Mouse (Mus musculus) liver, postnatal 0 days (tissue): ENCODE measurements around the gene Mark1.

Source experiments
- CTCF ChIP-seq: sonication (generic); IDR thresholded peaks from 2 replicates; pipeline ENCODE4 v1.5.1; 2016; ENCODE audit warnings: antibody characterized with exemption, low read depth
- EP300 ChIP-seq: IDR thresholded peaks from 2 replicates; pipeline ENCODE4 v1.6.1; 2016; ENCODE audit warnings: antibody characterized with exemption, low read depth, mild to moderate bottlenecking

DNA sequence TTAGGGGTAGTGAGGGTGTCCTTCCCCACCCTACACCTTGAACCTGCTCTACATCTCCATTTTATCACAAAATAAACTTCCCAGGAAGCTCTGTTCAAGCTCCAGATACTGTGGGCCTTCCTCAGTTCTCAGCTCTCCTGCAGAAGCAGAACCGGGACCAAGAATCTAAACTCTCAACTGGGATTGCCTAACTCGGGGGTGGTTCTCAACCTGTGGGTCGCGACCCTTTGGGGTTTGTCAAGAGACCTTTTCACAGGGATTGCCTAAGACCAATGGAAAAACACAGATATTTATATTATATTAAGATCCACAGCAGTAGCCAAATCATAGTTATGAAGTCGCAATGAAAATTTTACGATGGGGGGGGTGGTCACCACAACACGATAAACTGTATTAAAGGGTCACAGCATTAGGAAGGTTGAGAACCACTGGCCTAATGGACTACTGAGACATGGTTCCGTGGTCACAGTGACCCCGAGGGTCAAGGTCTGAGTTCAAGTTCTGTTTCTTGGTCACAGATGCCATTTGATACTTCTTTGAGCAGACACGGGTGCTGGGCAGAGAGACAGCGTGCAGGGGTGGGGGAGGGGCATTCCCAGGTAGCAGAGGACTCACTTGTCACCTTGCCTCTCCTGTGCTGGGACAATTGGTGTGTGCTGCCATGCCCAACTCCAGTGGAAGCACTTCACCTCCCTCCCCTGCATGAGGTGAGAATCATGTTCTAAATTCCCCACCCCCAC is 128.6 kb downstream of the Mark1 start:
- no peak for TF ChIP-seq CTCF
- TF ChIP-seq EP300 = no peak
